Mouse (Mus musculus): ENCODE data around the gene Ankle2.

DNA sequence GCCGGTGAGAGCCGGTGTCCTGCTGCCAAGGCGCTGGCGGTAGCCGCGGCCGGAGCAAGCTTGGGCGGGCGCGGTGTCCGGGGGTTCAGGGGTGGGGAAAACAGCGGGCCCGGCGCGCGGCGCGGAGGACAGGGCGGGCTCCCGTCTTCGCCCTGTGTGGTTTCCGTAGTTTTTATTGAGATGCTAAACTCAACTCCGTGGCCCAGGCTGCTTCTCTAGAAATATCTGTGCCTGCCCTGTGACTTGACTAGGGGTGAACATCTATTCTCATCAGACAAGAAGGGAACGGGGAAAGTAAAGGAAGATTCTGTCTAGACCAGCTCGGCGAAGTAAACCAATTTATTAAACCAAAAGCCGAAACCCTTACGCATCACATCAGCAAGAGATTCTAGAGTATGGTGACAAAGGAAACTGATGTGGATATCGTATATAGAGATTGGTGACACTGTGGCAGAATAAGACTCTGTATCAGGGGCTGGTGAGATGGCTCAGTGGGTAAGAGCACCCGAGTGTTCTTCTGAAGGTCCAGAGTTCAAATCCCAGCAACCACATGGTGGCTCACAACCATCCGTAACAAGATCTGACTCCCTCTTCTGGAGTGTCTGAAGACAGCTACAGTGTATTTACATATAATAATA lies 55.8 kb downstream of the Ankle2 start:
- TF ChIP-seq CTCF (conservative IDR thresholded peaks at IDR 0.05; ENCODE audit: insufficient read depth, insufficient read length, low read depth, low read length) (no peak), POLR2A (IDR thresholded peaks at IDR 0.05; ENCODE audit: low read depth, low read length) (no peak)

All from kidney, adult 2 months (tissue).